Mouse (Mus musculus): ENCODE results near the gene Nek9. TPM values are rescaled to one million over a fixed set of nuclear protein-coding genes. Genes with fewer than 3 reads are reported as not detected.

The Nek9 gene
- polyA plus RNA-seq, 1 experiment = 31.6 TPM

DNA sequence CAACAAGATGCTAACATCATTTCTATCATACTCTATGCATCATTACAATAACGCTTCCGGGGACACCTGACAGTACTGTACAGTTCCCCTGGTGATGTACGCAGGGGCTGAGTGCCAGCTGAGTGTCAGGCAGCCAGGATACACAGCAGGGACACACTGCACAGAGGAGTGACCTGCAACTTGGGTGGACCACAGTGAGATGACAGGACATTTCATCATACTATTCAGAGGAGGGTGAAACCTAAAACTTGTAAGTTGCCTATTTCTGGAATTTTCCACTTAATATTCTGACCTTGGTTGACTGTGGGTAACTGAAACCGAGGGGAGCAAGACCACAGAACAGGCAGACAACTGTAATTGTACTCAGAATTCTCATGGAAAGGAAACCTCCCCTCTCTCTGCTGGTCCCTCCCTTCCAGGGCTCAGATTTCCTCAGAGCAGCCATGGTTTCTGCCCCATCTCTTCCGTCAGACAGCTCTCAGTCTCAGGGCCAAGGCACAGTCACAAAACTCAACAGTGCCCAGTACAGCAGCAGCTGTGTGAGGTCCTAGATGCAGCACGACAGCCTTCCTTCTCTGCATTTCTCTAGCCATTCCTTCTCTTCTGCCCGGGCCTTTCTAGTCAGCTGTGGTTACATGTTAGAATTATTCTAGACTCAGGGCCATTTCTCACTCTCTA, 82.9 kb downstream of the Nek9 start:
- no peak for DNase-seq (ENCODE audit: low read depth)

DNA sequence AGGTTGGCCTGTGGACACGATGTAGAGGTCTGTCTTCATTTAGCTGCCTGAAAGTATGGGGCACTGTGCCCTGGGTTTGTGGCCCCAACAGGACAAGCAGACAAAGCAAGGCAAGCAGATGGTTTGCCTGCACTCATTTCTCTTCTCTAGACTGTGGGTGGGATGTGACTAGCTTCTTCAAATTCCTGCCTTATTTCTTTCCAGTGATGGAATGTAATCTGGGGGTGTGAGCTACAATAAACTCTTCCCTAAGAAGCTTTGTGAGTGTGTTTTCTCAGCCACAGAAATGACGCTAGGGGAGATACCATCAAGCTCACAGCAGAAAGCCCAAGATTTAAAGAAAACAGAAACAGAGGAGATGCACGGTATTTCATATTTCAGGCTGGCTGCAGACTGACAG, 87.1 kb downstream of the Nek9 start:
- TF ChIP-seq POLR2A (IDR thresholded peaks at IDR 0.05; ENCODE audit: borderline replicate concordance, extremely low read depth, insufficient read depth, insufficient read length, poor library complexity, severe bottlenecking) (no peak), CTCF (IDR thresholded peaks at IDR 0.05; ENCODE audit: borderline replicate concordance, extremely low read depth, insufficient read depth, insufficient read length) (no peak)
- no peak for DNase-seq (ENCODE audit: low read depth)

More for the DNA sequence above, 82.9 kb downstream of the Nek9 start:
- TF ChIP-seq POLR2A (IDR thresholded peaks at IDR 0.05; ENCODE audit: borderline replicate concordance, extremely low read depth, insufficient read depth, insufficient read length, poor library complexity, severe bottlenecking) (no peak), CTCF (IDR thresholded peaks at IDR 0.05; ENCODE audit: borderline replicate concordance, extremely low read depth, insufficient read depth, insufficient read length) (no peak)

Other genes with a start within 250 kb of the Nek9 start
- gene Prox2, start 228.6 kb downstream of the Nek9 start, polyA plus RNA-seq (2012; rRNA removed) = 0.60 and 0.98 TPM in 2 replicates
- gene Dlst, start 228.5 kb downstream of the Nek9 start, polyA plus RNA-seq (2012; rRNA removed) = 145 and 157 TPM in 2 replicates
- gene Rps6kl1, start 188.1 kb downstream of the Nek9 start, polyA plus RNA-seq (2012; rRNA removed) = 26.9 and 28.2 TPM in 2 replicates
- 5.0 and 5.7 TPM in 2 replicates for gene Pgf, start 161.6 kb downstream of the Nek9 start, polyA plus RNA-seq (2012; rRNA removed)
- gene Eif2b2, start 119.9 kb downstream of the Nek9 start, polyA plus RNA-seq (2012; rRNA removed) = 118 and 154 TPM in 2 replicates
- 10.1 TPM in 2 replicates for gene Mlh3, start 68.8 kb downstream of the Nek9 start, polyA plus RNA-seq (2012; rRNA removed)
- gene Acyp1, start 50.9 kb downstream of the Nek9 start, polyA plus RNA-seq (2012; rRNA removed) = 27.6 and 38.6 TPM in 2 replicates
- 0.66 and 0.92 TPM in 2 replicates for gene Zc2hc1c, start 50.8 kb downstream of the Nek9 start, polyA plus RNA-seq (2012; rRNA removed)
- 130 and 162 TPM in 2 replicates for gene Tmed10, start 35.5 kb upstream of the Nek9 start, polyA plus RNA-seq (2012; rRNA removed)
- 1.9 and 2.0 TPM in 2 replicates for gene Fos, start 134.5 kb upstream of the Nek9 start, polyA plus RNA-seq (2012; rRNA removed)

All from brain, embryonic 14.5 days (tissue).